Mouse (Mus musculus) olfactory bulb, adult 2 months (tissue): Measurements from ENCODE around the gene Plekha6.

Source experiments
- CTCF ChIP-seq: fragments of 200-500 bp; IDR thresholded peaks from 2 replicates; pipeline ENCODE4 v1.5.1; 2012; ENCODE audit warnings: low read depth, mild to moderate bottlenecking, low read length, moderate library complexity; ENCODE audit not compliant: insufficient read depth
- POLR2A ChIP-seq: fragments of 200-500 bp; IDR thresholded peaks from 2 replicates; pipeline ENCODE4 v1.6.1; 2012; ENCODE audit warnings: mild to moderate bottlenecking, low read depth, low read length, moderate library complexity; ENCODE audit not compliant: insufficient read depth

GRCm38 (mm10) chr1:133258694-133259093, 94.7 kb downstream of the Plekha6 start:
- no peak for TF ChIP-seq POLR2A
- TF ChIP-seq CTCF = no peak
